Mouse (Mus musculus): ENCODE results near the gene Tet1. TPM values are rescaled to one million over a fixed set of nuclear protein-coding genes. Genes with fewer than 3 reads are reported as not detected.
A peak's percentile ranks its signal among the peaks of the same experiment; 100 is the strongest.
"Not testable (repeated sequence)": the region's sequence is repeated elsewhere in the genome, so short reads cannot be mapped to it uniquely, and the experiment has no call there.

Gene Tet1
- total RNA-seq, 2 experiments from 2014 or later = 7.3 to 12.8 TPM

GRCm38 (mm10) chr10:62848783-62849182 is 60.0 kb downstream of the Tet1 start:
- no peak for DNase-seq

- peak; percentile 72 for DNase-seq
Observed at GRCm38 (mm10) chr10:62847069-62847626, 61.6 kb downstream of the Tet1 start.

- peak; percentile 73 for DNase-seq
Observed at GRCm38 (mm10) chr10:62843787-62844491, 64.9 kb downstream of the Tet1 start.

- DNase-seq = no peak
Observed at GRCm38 (mm10) chr10:62841901-62842447, 66.8 kb downstream of the Tet1 start.

DNA sequence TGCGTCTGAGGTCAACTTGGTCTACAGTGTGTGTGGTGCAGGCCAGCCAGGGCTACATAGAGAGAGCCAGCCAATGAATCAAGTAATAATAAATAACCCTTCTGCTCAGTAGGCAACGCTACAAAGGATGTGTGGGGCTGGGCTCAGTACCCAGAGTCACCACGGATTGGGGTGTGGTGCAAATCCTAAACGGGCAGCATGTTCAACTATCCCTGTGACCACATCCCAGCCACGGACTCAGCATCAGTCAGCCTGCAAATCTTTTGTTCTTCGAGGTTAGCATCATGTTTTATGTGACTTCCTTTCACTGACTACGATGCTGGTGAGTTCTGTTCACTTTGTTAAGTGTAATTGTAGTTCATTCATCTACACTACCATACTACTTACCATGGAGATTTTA is 68.1 kb downstream of the Tet1 start:
- DNase-seq = no peak

DNA sequence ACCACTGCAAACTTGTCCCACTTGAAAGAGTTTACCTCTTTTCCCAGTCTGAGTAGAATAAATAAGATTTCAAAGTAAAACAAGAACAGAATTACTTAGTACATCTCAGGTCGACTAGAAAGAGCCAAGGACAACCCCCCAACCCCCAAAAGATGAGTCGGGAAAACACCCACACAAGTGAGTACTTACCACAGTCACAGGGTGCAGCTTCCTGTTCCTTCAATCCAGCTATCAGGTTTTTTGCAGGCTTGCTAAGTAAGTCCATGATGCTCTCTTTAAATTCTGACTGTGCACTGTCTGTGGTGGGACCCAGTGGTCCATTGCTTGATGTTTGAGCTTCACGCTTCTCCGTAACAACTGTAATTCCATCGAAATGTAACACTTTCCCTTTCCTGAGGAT is 70.8 kb downstream of the Tet1 start:
- no peak for DNase-seq

DNA sequence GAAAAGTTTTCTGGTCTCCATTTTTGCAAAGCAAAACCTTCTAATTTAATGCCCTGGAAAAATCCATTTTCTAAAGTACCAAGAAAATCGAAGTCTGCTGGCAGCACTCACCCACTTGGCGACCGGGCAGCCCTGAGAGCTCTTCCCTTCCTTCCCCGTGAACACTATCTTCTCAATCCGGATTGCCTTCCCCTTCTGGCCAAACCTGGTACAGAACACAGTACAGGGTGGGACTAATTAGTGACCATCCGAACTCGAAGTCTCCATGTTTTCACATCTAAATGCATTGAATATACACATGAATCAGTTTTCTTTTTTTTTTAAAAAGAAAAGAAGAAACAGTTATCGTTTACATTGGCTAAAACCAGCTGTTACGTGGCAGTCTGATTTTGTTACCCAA is 76.0 kb downstream of the Tet1 start:
- DNase-seq = no peak

- no peak for DNase-seq
Observed at GRCm38 (mm10) chr10:62831546-62831945, 77.2 kb downstream of the Tet1 start.

DNA sequence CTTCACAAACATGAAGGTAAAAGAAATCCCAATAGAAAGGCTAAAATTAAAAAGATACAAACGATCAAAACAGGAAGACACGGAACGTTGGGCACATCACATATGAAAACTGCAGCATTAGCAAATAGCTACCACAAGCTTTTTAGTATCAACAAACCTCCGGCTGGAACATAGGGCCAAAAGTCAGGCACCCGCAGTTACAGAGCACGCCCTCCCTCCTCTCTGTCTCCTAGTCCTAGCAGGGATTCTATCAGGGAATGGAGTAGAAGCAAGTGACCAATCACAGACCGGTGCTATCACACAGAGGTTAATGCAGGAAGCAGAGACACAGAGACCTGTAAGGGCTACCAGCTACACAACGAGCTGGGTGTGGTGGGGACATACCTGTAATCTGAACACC is 84.3 kb downstream of the Tet1 start:
- no peak for DNase-seq

DNA sequence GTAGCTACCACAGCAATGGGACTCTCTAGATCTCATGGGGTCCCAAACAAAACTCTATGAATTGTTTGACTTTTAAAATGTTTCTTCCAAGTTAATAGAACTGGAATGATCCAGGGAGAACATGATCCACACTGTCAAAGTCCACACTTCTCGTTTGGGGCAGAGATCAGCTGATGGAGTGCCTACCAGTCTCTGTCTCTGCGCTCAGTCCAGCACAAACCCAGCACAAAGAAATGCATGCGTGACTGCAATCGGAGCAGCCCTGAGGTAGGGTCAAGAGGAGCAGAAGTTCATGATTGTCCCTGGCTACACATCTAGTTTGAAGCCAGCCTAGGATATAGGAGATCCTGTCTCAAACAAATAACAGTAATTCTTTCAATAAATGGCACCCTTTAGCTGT is 85.4 kb downstream of the Tet1 start:
- no peak for DNase-seq

- DNase-seq = no peak
Observed at GRCm38 (mm10) chr10:62810010-62810409, 98.8 kb downstream of the Tet1 start.

DNA sequence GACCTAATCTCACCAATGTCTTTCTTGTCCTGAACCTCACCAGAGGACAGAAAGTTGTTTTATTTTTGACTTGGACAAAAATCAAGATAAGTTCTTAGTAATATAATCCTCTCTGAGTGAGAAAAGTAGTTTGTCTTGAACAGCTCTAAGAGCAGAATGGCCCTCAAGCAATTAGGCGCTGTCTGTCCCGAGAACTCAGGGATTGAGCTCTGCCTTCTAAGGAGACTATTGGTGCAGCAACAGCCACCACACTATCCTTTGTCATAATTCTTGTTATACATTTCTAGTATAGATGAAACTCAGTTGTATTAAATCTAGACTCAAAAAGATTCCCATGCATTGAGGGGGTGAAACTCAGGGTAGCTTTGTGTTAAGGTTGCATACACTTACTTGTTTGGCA is 100.0 kb downstream of the Tet1 start:
- DNase-seq = no peak

DNA sequence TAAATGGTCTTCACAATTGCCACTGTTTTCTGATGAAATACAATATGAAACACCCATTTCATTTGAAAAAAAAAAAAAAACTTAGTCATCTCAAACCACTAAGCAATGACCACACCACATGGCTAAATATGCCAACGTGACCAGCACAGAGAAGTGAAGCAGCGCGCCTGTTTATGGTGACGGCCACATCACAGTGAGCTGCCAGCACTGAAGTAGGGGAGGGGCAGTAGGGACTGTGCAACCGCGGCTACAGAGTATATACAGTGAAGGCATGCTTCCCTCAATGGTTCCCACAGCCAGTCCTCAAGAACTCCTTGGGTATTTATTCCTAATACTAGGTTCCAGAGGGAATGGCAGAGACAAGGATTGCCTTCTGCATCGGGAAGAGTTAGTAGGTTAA is 100.5 kb downstream of the Tet1 start:
- no peak for DNase-seq

DNA sequence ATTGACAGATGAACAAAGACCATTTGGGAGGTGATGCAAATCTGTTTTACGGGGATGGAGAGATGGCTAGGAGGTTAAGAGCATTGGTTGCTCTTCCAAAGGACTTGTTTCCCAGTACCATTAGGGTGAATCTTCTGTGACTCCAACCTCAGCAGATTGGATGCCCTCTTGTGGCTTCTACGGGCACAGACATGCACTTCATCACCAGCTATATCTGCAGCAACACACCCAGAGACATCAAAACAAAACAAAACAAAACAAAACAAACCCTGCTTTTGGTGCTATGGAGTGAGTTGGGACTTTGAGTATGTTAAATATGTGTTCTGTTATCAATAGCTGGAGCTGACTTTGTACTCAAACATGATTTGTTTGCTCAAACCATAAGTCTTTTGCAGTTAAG is 104.7 kb downstream of the Tet1 start:
- no peak for DNase-seq

DNA sequence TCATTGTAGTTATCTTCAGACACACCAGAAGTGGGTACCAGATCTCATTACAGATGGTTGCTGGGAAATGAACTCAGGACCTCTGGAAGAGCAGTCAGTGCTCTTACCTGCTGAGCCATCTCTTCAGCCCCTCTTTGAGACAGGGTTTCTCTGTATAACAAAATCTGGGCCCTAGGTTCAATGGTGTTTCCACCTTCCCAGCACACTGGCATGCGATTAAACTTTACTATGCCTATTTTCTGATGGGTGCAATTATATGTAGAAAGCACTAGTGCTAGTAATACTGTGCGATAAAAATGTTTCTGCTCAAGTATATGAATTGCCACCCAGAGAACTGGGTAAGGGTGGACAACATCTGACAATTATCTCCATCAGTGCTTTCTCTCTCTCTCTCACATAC is 105.5 kb downstream of the Tet1 start:
- DNase-seq = no peak

DNA sequence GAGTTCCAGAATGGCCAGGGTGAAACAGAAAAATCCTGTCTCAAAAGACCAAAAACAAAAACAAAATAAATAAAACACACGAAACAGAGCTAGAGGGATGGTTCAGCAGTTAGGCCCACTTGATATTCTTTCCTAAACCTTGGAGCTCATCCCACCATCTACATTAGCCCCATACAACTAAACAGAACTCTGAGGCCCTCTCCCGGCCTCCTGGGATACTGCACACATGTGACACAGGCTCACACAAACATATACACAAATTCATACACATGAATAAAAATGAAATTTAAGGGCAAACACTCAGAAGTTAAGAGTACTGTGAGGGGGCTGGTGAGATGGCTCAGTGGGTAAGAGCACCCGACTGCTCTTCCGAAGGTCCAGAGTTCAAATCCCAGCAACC is 114.6 kb downstream of the Tet1 start:
- no peak for DNase-seq

- DNase-seq = no peak
Observed at GRCm38 (mm10) chr10:62793091-62793453, 115.7 kb downstream of the Tet1 start.

DNA sequence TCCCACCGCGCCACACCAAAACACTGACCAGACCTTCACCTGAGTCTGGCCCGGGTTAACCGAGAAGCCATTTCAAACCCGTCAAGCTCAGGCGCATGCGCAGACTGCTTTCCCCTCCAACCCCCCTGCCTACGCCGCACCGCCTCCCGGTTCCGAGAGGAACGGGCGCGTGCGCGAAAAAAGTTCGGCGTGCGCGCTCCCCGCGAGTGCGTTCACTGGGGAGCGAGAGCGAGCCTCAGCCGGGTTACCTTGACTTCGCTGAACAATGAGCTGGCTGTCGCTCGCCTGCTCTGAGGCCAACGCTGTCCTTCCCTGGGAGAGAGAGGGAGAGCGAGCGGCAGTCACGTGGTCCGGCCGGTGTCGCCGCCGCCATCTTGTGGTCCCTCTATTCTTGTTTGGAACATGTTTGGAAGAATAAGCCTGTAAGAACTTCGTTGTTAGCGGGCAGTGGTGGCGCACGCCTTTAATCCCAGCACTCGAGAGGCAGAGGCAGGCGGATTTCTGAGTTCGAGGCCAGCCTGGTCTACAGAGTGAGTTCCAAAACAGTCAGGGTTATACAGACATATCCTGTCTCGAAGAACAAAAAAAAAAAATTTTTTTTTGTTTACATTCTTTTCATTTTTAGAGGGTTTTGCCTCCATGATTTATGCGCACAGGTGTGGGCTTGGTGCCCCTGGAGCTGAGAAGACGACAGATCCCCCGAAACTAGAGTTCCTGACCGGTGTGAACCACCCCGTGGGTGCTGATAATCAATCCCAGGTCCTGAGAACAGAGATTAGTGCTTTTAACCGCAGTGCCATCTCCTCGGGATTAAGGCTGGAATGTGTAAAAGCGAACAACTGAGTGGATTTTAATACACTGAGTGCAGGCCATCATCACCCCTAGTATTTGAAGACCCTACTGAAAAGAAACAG is 116.4 kb downstream of the Tet1 start, which contains the start of gene Ccar1:
Ccar1 (minus strand) TSS at position 110 of the 914 bp plus-strand sequence.
- DNase-seq = peak; percentile 99

GRCm38 (mm10) chr10:62791251-62792176 is 117.3 kb downstream of the Tet1 start:
- DNase-seq = peak; percentile 14

DNA sequence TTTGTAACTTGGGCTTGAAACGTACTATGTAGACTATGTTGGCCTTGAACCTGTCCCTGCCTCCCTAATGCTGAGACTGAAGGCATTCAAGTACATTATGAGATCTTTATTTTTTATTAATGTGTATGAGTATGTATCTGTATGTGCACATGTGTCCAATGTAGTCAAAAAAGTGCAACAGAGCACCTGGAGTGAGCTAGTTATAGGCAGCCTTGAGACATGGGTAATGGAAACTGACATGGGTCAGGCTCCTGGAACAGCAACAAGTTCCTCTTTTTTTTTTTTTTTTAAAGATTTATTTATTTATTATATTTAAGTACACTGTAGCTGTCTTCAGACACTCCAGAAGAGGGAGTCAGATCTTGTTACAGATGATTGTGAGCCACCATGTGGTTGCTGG is 127.0 kb downstream of the Tet1 start:
- DNase-seq = not testable (repeated sequence)
